Mouse (Mus musculus) olfactory bulb, adult 2 months (tissue): ENCODE results near the gene Tram2.

Source experiments
- CTCF ChIP-seq: fragments of 200-500 bp; IDR thresholded peaks from 2 replicates; pipeline ENCODE4 v1.5.1; 2012; ENCODE audit warnings: low read depth, mild to moderate bottlenecking, low read length, moderate library complexity; ENCODE audit not compliant: insufficient read depth
- POLR2A ChIP-seq: fragments of 200-500 bp; IDR thresholded peaks from 2 replicates; pipeline ENCODE4 v1.6.1; 2012; ENCODE audit warnings: mild to moderate bottlenecking, low read depth, low read length, moderate library complexity; ENCODE audit not compliant: insufficient read depth

DNA sequence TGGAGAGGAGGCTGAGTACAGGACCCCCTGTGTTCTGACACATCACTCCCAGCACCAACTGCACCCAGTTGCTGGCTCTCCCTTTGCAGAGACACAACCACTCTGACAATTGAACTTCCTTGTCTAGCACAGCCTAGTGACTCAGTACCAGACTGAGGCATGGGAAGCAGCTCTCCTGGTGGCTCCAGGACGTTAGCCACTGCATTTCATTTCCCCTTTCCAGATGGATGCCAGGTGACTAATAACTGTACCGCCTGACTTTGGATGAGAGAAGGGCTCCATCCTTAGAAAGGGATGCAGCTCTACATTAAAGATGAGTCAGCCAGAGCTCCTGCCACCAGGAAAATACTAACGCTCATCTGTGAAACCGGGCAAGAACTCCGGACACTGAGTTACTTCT, 7.3 kb upstream of the Tram2 start:
- TF ChIP-seq POLR2A: no peak
- TF ChIP-seq CTCF: no peak
